Mouse (Mus musculus) midbrain, embryonic 14.5 days (tissue): ENCODE measurements around the gene Mcpt1. TPM values are rescaled to one million over a fixed set of nuclear protein-coding genes. Genes with fewer than 3 reads are reported as not detected.
"Not testable (repeated sequence)": the region's sequence is repeated elsewhere in the genome, so short reads cannot be mapped to it uniquely, and the experiment has no call there.

Experiments used
- ATAC-seq: fragments of 200-750 bp; cut with Nextera tagmentation; 2 replicates; pipeline ENCODE4 v1.8.0; 2017; ENCODE audit warnings: moderate number of reproducible peaks, moderate library complexity; ENCODE audit not compliant: low FRiP score, low TSS enrichment
- DNase-seq: peaks from one replicate; pipeline ENCODE4 v3.0.0-alpha.2; 2015
- H3K27ac ChIP-seq: fragments of 300-500 bp; sonication (generic); replicated peaks from 2 replicates; pipeline ENCODE4 v1.5.1; 2014; ENCODE audit warnings: mild to moderate bottlenecking, low read depth, low read length, moderate library complexity
- H3K27me3 ChIP-seq: fragments of 300-500 bp; sonication (generic); 2 replicates; pipeline ENCODE4 v1.6.1; 2014; ENCODE audit warnings: low read length, control low read depth, mixed read lengths; ENCODE audit not compliant: control insufficient read depth, insufficient read depth
- H3K36me3 ChIP-seq: fragments of 300-500 bp; sonication (generic); 2 replicates; pipeline ENCODE4 v1.6.1; 2014; ENCODE audit warnings: low read length, control low read depth; ENCODE audit not compliant: control insufficient read depth, insufficient read depth
- H3K4me1 ChIP-seq: fragments of 300-500 bp; sonication (generic); 2 replicates; pipeline ENCODE4 v1.6.1; 2014; ENCODE audit warnings: mild to moderate bottlenecking, antibody characterized with exemption, low read length, control low read depth; ENCODE audit not compliant: control insufficient read depth, insufficient read depth
- H3K4me2 ChIP-seq: fragments of 300-500 bp; sonication (generic); 2 replicates; pipeline ENCODE4 v1.6.1; 2014; ENCODE audit warnings: mild to moderate bottlenecking, low read length, moderate library complexity
- H3K4me3 ChIP-seq: fragments of 300-500 bp; sonication (generic); replicated peaks from 2 replicates; pipeline ENCODE4 v1.5.1; 2014; ENCODE audit warnings: low read depth, low read length
- H3K9ac ChIP-seq: fragments of 300-500 bp; sonication (generic); replicated peaks from 2 replicates; pipeline ENCODE4 v1.6.1; 2014; ENCODE audit warnings: mild to moderate bottlenecking, low read length, moderate library complexity
- H3K9me3 ChIP-seq: fragments of 300-500 bp; sonication (generic); 2 replicates; pipeline ENCODE4 v1.6.1; 2016; ENCODE audit warnings: low read length, control low read depth, mixed read lengths; ENCODE audit not compliant: control insufficient read depth
- WGBS: fragments of 180-500 bp; shearing (Covaris S2); extraction: QIAGEN DNeasy Blood & Tissue Kit; methylation state at CpG from one replicate; pipeline ENCODE4 v1.1.7; 2014; 5-methylcytosine and 5-hydroxymethylcytosine counted together
- polyA plus RNA-seq: library from polyadenylated mRNA; unstranded; fragments of >200 nt; fragmentation: Nextera tagmentation; extraction: Ambion mirVana; gene quantifications from 2 replicates; pipeline ENCODE4 v1.2.1, GENCODE M21; 2014

Mcpt1 gene
- polyA plus RNA-seq, 1 experiment from 2014 or later = not detected

DNA sequence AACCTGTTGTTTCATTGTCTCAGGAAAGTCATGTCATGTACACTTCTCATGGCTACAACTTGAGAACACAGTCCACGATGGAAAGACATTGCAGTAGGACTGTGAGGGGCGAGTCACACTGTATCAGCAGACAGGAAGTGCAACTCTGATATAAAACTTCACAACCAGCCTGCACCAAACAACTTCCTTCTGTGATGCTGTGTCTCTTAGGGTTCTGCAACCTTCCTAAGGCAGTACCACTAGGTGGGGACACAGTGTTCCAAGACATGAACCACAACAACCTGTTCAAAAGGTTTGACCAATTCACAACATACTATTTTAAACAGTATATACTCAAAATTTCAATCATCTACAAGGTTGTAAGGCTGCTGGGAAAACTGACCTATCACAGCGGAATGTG is 37.6 kb downstream of the Mcpt1 start:
- Histone ChIP-seq H3K4me1 (no peaks in the 10 kb centered on the region), H3K27ac (no peak overlapping the region), H3K4me3 (no peak overlapping the region), H3K4me2 (no peak overlapping the region), H3K27me3 (no peaks in the 10 kb centered on the region), H3K36me3 (no peaks in the 10 kb centered on the region), H3K9me3 (no peaks in the 10 kb centered on the region), H3K9ac (no peak overlapping the region)
- ATAC-seq = no peak
- WGBS = 87% methylated on average over 3 of the region's 3 CpGs
- no peak for DNase-seq

DNA sequence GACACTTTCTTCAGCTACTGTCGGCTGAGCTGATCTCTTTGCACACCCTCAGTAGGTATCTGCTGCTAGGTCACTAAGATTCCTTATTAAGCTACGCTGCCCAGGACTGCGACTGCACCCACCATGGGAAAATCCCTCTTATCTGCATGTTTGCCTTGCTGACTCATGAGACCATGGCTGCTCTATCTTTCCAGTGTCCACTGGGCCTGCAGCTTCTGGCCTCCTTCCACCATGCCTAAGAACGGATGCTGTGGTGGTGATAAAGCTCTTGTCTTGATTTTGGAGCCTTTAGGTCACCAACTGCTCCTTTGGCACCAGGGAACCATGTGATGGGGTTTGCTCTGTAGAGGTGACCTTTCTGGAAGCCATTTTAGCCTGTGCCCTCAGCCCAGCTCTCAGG is 40.0 kb downstream of the Mcpt1 start:
- DNase-seq (no peak), ATAC-seq (no peak)
- H3K4me3 ChIP-seq = no peak overlapping the region
- H3K27ac ChIP-seq = no peak overlapping the region
- H3K4me1 ChIP-seq = no peaks in the 10 kb centered on the region
- no peaks in the 10 kb centered on the region for H3K27me3 ChIP-seq
- no peak overlapping the region for H3K9ac ChIP-seq
- H3K4me2 ChIP-seq = no peak overlapping the region
- no peaks in the 10 kb centered on the region for H3K36me3 ChIP-seq
- 84% methylated on average over 4 of the region's 4 CpGs for WGBS
- no peaks in the 10 kb centered on the region for H3K9me3 ChIP-seq

DNA sequence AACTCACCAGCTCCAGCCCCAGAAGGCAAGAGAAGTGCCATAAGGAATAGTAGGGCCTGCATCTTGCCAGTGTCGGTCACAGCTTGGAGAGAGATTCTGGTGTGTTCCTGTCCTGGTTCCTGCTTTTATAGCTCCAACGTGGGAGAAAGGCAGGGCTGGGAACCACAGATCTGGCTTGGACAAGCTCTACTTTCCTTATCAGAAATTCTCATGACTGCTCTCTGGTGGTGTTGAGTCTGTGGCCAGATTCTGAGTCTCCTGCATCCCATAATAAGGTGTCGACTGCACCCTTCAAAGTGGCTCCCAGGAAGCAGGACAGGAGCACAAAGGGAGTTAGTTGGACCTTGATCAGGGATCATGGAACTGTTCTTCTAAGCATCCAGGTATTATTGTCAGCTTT is 44.4 kb downstream of the Mcpt1 start, which contains the start of gene Mcpt4:
Gene Mcpt4 (minus strand): TSS at position 101 of the 400 bp plus-strand sequence.
- WGBS = 78% methylated on average over 3 of the region's 3 CpGs
- not testable (repeated sequence) for H3K4me1 ChIP-seq, H3K9me3 ChIP-seq, H3K36me3 ChIP-seq, H3K4me3 ChIP-seq, H3K9ac ChIP-seq, H3K27me3 ChIP-seq, H3K27ac ChIP-seq, ATAC-seq, H3K4me2 ChIP-seq, DNase-seq

Other genes with a start within 250 kb of the Mcpt1 start
- 2.4 and 3.2 TPM in 2 replicates for gene Adcy4, start 233.9 kb upstream of the Mcpt1 start, polyA plus RNA-seq
- 0.77 and 1.8 TPM in 2 replicates for gene Ripk3, start 229.1 kb upstream of the Mcpt1 start, polyA plus RNA-seq
- gene Nfatc4, start 194.8 kb upstream of the Mcpt1 start, polyA plus RNA-seq = 6.2 and 8.7 TPM in 2 replicates
- 6.5 and 11.2 TPM in 2 replicates for gene Nynrin, start 164.0 kb upstream of the Mcpt1 start, polyA plus RNA-seq
- 0.19 and 0.20 TPM in 2 replicates for gene Cbln3, start 133.6 kb upstream of the Mcpt1 start, polyA plus RNA-seq
- gene Khnyn, start 133.0 kb upstream of the Mcpt1 start, polyA plus RNA-seq = 6.5 and 7.1 TPM in 2 replicates
- gene Sdr39u1, start 117.7 kb upstream of the Mcpt1 start, polyA plus RNA-seq = 125 and 142 TPM in 2 replicates
- 0.26 TPM in 1 of 2 replicates, not detected in the other for gene Cma1, start 73.3 kb upstream of the Mcpt1 start, polyA plus RNA-seq
- gene Cma2, start 67.0 kb upstream of the Mcpt1 start, polyA plus RNA-seq = not detected in 2 replicates
- not detected in 2 replicates for gene Mcpt9, start 12.5 kb downstream of the Mcpt1 start, polyA plus RNA-seq
- gene Mcpt2, start 24.1 kb downstream of the Mcpt1 start, polyA plus RNA-seq = not detected in 2 replicates
- not detected in 2 replicates for gene Mcpt4, start 44.3 kb downstream of the Mcpt1 start, polyA plus RNA-seq
- gene Mcpt8, start 67.3 kb downstream of the Mcpt1 start, polyA plus RNA-seq = not detected in 2 replicates
- not detected in 2 replicates for gene Ctsg, start 84.6 kb downstream of the Mcpt1 start, polyA plus RNA-seq
- not detected in 2 replicates for gene Gzme, start 102.7 kb downstream of the Mcpt1 start, polyA plus RNA-seq
- not detected in 2 replicates for gene Gzmd, start 114.6 kb downstream of the Mcpt1 start, polyA plus RNA-seq
- gene Gzmg, start 141.6 kb downstream of the Mcpt1 start, polyA plus RNA-seq = not detected in 2 replicates
- not detected in 2 replicates for gene Gzmn, start 156.6 kb downstream of the Mcpt1 start, polyA plus RNA-seq
- gene Gzmf, start 193.4 kb downstream of the Mcpt1 start, polyA plus RNA-seq = not detected in 2 replicates
- not detected in 2 replicates for gene Gzmc, start 216.7 kb downstream of the Mcpt1 start, polyA plus RNA-seq
- gene Gzmb, start 244.3 kb downstream of the Mcpt1 start, polyA plus RNA-seq = not detected in 2 replicates